Mouse (Mus musculus): Measurements from ENCODE around the gene Lrrc49.
A peak's percentile ranks its signal among the peaks of the same experiment; 100 is the strongest.

Gene Lrrc49

DNA sequence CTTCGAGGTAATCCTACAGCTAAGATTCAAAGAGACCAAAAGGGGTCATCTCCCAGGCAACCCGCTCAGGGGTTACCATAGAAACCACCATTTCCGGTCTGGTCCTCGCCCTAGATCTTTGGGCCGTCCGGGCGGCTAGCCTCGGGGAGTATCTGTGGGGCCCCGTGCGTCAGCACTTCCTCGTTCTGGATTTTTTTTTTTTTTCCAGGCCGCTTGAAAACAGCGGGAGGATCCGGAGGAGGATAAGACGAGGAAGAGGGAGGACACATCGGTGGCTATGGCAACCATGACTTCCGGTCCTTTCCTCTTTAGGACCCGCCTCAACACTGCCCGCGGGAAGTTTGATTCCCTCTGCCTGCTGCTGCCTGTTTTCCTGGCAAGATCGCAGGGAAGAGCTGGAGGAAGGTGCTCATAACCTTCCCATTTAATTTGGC, at the start of gene Lrrc49:
Gene Lrrc49 (minus strand): TSS at position 268 of the 434 bp plus-strand sequence.
- peak; percentile 88 for DNase-seq (ENCODE audit: low read depth, low spot score)

DNA sequence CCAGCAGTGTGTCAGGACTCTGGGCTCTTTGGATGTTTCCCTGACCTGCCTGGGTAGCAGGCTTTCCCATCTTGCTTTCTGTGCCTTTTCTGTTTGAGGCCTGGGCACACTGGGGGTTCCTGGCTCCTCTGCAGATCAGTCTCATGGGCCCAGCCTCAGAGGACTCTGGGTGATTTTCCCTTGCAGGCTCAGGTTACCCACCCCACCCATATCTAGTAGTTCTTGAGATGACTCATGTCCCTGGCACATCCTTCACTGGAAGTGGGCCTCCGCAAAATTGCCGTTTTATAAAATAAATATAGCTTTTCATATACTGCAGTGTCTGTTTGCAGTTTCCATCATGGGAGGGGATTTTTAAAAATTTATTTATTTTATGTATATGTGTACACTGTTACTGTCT, 46.4 kb upstream of the Lrrc49 start:
- DNase-seq (ENCODE audit: low read depth, low spot score): no peak

DNA sequence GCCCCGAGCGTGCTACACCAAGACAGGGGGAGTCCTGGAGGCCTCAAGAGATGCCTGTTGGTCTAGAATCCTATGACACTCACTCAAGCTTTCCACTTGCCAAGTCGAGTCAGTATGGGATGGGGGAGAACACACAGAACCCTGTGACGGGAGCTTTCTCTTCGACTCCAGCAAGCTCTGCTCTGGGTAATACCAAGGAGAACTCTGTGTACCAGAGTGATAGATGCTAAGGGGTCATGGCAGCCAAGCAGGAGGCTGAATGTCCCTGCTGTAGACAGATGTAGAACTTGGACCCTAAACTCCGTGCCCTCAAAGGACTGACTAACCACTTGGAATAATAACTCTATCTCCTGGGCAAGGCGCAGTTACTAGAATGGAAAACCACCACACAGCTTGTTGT, 37.0 kb upstream of the Lrrc49 start:
- no peak for DNase-seq (ENCODE audit: low read depth, low spot score)

DNA sequence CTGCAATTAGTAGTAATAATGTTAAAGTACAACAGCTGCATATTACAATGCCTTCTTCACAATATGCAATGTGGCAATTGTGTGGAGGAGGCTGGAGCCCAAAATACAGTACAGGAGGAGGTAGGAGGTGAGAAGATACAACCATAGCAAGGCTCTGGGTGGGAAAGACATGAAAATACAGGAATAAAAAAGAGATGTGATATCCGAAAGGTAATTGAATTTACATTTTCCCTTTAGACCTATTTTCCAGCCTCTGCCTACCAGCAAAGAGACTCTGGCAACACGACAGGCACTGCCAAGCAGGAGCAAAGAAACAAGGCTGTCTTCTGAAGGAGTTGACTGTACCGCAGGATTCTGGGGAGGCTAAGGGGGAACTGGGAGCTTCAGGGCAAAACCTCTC, 31.7 kb upstream of the Lrrc49 start:
- no peak for DNase-seq (ENCODE audit: low read depth, low spot score)

DNA sequence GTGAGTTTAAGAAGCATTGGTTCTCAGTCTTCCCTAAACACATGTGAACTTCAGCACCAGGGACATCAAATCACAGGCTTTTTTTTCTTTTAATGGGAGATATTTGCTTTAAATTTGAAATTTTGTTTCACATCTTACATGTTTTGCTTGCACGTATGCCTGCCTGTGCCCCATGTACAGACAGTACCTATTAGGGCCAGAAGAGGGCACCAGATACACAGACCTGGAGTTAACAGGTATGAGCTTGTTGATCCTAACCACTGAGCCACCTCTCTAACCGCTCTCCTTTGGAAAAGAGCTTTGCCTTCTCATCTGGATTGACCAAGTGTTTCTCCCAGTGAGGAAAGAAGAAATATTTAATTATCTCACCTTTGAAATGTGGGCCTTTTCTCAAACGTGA, 30.3 kb upstream of the Lrrc49 start:
- DNase-seq (ENCODE audit: low read depth, low spot score): no peak

DNA sequence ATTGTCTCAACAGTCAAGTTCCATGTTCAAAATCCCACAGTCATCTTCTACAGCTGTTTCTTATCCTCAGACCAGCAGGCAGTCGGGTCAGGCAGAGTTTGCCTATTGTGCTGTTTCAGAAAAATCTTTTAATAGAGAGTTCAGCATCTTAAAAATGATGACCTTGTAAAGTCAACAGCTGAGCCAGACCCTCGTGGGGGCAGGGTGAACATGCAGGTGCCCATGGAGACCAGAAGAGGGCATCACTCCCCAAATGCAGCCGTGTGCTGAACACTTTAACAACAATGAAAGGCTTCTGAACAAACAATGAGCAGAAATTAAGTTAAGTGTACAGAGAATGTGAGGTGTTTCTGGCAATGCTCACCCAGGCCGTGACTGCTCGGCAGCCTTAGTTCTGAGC, 27.9 kb upstream of the Lrrc49 start:
- no peak for DNase-seq (ENCODE audit: low read depth, low spot score)

DNA sequence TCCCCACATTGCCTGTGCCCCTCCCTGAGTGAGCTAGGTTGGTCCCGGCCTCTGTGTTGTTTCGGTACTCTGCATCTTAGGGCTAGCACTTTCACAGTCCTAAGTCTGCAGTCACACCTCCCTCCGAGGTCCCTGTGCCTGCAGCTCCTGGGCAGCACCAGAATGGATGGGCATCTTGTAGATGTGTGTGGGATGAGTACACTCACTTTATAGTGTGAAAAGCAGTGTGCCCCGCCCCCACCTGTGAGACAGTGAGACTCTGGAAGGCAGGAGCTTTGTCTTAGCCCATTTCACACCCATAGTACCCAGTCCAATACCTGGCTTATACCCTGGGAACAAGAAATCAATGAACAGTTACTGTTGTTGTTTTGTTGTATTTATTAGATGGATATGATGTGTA, 27.3 kb upstream of the Lrrc49 start:
- no peak for DNase-seq (ENCODE audit: low read depth, low spot score)

DNA sequence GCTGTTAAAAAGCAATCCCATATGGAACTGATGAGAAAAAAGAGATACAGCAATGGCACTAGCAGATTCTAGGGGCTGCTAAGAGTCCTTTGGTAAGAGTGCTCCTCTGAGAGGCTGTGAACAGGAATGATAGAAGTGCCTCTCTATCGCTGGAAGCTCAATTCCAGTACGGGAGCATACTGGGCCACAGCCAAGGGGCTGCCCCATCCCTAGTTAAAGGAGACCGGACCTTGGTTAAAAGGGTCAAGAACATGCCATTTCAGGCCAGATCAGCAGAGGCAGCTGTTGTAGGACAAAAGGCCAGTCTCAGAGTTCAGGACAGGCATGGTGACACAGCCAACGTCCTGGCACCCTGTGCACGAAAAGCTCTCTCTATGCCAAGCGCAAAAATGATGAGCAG, 26.2 kb upstream of the Lrrc49 start:
- DNase-seq (ENCODE audit: low read depth, low spot score): no peak

DNA sequence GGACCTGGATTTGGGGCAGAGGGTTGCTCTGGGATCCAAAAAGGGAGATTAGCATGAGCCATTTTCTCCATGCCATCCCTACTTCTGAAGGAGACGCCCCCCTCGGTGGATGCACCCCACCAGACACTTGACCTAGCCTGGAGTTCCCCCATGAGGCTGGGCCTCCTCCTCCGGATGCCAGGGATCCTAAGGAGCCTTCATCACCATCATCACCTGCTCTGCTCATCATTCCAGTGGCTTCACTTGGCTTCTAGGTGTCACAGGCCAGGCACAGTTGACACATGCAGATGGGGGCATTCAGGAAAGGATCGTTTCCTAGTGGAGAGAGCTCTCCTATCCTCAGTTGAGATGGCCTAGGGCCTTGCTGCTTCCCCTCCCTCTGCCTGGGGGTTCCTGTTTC, 25.7 kb upstream of the Lrrc49 start:
- DNase-seq (ENCODE audit: low read depth, low spot score): no peak

DNA sequence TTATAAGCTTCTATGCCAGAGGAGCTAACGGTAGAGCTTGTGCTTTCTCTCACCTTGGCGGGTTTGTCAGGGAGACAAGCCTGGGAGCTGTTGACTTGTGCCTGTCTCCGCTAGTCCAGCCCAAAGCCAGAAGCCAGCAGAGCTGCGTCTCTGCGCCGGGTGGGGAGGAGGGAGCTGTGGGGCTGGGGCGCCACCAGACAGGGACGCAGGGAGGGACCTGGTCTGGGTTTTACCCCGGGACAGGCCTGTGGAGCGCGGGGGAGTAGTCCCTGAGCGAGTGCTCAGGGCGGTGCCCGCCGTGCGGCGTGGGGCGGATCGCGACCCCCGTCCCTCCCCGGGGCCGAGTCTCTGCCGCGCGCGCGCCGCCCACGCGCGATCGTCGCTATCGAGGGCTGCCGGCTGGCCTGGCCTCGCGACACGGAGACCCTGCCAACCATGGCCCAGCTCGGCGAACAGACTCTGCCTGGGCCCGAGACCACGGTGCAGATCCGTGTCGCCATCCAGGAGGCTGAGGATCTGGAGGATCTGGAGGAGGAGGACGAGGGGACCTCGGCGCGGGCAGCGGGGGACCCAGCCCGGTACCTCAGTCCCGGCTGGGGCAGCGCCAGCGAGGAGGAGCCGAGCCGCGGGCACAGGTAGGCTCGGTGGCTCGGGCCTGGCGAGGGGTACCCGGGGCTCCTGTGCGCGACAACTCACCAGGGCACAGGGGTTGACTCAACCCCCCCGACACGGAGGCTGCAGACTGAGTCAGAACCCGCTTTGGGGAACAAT, 25.0 kb upstream of the Lrrc49 start, which contains the start of gene Larp6:
Gene Larp6 (plus strand): TSS at position 219 of the 771 bp plus-strand sequence.
- peak; percentile 12 for DNase-seq (ENCODE audit: low read depth, low spot score)

DNA sequence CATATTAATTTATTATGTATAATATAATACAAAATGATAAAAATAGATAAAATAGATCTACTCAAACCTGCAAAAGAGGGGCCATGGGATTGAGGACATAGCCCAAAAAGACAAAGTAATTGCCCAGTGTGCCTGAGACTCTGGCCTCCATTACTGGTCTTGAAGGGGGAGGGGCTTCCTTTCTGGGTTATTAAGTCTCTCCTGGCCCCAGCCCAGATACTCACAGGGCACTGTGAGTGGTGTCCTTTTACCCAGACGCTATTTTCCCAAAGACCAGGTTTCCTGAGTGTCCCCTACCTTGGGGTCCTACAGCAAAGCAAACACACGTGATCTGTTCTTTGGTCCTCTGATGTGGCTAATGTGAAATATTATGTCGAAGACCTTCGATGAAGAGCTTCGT, 24.1 kb upstream of the Lrrc49 start:
- no peak for DNase-seq (ENCODE audit: low read depth, low spot score)

DNA sequence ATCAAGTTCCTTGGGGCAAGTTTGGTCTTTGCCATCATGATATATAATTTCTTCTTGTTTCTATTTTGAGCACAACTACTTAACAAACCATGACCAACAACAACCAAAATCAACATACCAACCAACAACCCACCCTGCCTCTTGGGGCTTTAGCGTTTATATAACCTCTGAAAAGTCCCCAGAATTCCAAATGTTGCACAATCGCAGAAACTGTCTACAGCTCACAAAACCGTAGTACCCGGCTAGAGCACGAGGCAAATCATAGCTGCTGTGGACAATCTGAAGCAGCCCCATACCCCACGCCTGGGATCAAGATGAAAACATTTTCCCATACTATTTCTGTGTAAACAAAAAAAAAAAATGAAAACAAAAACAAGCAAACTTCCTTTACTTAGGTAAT, 21.8 kb upstream of the Lrrc49 start:
- DNase-seq (ENCODE audit: low read depth, low spot score): no peak

DNA sequence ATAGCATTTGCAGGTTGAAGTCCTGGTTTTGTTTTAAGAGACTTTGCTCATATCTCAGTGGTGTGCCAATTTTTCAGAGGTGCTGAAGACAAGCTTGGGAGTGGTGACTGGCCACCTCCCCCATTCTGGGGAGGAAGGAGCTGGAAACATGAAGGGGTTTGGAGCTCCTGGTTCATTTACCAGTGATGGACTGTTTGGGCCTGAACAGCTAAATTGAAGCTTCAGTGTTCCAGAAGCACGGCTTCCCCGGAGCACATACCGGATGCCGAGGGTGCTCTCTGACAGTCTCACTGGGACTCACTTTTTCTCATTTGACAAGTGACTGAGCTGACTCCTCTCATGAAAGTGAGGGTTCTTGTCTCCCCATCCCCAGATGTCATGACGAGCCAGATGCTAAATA, 20.6 kb upstream of the Lrrc49 start:
- DNase-seq (ENCODE audit: low read depth, low spot score): no peak

DNA sequence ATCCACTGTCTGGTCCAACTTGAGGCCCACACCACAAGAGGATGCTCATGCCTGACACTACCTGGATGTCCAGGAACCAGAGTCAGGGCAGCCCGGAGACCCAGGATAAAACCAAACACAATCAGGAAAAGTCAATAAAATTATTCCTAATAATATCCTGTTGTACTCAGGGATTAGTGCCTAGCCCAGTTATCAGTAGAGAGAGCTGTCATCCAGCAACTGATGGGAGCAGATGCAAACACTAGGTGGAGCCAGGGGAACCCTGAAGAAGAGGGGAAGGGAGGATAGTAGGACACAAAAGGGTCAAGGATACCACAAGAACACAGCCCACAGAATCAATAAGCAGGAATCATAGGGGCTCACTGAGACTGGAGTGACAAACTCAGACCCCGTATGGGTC, 19.6 kb upstream of the Lrrc49 start:
- DNase-seq (ENCODE audit: low read depth, low spot score): no peak

DNA sequence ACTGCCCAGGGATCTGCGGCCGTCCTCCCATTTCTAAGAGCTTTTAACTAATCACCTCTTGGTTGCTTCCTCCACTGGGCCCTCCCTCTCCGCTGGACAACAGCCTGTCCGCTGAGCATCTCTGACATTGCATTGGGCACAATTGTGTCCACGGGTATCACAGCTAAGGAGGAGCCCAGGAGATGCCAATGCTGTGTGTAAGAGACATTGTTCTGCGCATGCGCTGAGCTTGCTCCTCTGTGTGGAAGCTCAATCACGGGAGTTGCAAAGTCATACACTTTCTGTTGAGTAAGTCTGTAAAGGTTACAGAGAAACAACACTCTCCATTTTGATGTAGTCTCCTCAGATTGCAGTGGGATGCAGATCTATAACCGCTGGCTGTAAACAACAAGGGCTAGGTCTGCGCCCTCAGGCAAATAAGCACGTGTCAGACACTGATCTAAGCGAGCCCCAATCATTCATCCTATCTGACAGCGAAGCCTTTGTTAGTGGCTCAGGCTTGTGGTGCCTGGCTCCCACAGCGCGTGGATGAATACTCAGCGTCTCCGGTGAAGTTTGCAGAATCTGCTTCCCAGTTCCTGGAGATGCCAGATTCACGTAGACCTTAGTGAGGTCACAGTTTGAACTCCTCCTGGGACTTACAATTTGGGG, 11.7 kb upstream of the Lrrc49 start:
- DNase-seq (ENCODE audit: low read depth, low spot score): no peak

DNA sequence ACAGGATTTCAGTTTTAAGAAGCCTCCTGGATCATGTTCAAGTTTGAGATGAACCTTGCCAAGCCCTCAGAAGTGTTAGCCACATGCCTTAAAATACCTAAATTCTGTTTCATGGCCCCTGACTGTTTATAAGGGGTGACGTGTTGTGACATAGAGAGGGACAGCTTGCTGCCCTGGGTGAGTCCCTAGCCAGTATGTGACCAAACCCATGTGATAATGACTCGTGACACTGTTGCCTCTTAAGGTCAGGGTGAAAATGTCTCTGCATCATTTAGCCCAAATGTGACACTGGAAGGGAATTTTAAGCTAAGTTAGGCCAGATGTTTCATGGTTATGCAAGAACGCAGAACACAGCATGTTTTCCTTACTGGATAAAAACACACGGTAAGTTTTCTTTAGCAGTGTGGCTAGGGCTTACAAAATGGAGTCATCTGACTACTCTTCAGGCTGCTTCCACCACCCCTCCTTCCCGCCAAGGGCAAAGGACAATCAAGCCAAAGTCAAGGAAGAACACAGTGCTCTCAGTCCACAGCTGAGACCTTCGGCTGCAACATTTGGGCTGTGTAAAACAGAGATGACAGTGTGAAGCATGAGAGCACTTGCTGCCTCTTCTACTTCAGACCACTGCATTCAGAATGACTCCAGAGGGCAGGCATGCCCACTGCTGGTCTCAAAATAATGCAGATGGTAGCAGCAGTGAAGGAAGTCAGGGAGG, 8.5 kb upstream of the Lrrc49 start:
- DNase-seq (ENCODE audit: low read depth, low spot score): no peak

DNA sequence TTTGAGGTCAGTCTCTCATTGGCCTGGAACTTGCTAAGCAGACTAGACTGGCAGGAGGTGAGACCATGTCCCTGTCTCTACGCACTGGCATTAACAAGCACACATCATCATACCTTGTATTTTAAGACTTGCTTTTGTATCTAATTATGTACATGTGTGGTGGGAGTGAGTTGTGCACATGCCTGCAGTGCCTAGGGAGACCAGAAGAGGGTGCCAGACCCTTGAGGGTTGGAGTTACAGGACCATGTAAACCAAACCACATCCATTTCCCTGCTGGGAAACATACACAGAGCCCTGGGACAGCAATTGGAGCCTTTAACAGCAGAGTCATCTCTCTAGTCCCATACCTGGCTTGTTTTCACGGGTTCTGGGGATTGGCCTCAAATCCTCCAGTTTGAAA, 6.0 kb upstream of the Lrrc49 start:
- no peak for DNase-seq (ENCODE audit: low read depth, low spot score)

DNA sequence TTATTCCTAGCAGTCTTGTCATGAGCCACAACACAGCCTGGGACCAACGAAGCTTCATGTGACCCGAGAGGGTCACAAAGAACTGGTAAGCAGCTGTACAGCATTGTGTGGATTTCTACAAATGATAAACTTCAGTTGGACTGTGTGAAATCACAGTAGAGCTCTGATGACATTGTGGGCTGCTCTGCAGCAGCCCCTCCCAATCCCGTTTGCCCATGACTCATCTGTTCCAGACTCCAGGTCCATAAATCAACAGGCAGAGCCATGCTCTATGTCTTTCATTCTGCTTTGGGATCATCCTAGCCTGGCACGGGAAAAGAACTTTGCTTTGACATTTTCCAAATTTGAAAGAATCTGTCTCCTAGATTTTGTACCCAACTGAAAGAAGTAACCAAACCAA, 4.7 kb upstream of the Lrrc49 start:
- no peak for DNase-seq (ENCODE audit: low read depth, low spot score)

DNA sequence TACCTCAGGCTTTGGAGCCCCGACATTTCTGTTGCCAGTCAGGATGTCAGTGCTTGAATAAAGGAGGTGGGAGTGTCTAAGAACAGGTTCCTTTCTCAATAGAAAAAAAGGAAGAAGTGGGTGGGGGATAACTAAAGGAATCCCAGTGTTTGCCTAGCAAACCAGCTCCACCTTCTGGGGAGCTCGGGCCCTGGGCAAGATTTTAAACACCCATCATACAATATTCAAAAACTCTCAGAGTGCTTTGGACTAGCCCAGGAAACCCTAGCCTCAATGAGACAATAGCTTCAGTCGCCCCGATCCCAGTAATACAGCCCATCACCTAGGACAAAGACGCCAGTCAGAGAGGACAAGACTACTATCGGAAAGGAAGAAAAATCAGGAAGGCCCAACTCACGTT, 543 bp downstream of the Lrrc49 start:
- peak; percentile 50 for DNase-seq (ENCODE audit: low read depth, low spot score)

DNA sequence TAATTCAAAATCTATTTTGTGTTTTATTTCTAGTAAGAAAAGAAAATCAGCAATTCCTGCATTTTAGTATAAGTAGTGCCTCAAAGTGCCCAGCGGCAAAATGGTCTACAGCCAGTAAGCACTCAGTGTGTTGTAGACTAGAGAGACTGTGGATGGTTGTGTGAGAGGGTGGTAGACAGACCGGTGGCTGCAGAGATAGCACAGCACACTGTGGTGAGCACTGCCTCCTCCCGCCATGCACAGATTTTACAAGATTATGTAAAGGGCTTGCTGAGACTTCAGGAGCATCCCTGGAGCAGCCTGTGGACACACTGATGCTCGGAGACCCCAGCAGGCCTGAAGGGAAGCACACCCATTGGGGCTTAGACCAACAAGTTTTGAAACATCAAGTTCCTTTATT, 5.2 kb downstream of the Lrrc49 start:
- no peak for DNase-seq (ENCODE audit: low read depth, low spot score)

DNA sequence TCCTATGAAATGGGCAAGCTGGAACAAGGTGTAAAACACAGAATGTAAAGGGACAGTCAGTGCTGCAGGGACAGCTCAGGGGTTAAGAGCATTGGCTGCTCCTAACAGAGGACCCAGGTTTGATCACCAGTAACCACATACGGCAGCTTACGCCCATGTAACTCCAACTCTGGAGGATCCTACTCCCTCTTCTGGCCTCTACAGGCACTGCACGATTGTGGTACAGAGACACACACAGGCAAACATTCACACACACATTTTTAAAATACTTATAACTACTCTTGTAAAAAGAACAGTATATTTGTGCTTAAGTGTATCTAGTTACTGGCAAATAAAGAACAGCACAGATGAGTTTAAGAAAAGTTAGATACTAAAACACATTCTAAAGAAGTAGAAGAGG, 7.0 kb downstream of the Lrrc49 start:
- no peak for DNase-seq (ENCODE audit: low read depth, low spot score)

DNA sequence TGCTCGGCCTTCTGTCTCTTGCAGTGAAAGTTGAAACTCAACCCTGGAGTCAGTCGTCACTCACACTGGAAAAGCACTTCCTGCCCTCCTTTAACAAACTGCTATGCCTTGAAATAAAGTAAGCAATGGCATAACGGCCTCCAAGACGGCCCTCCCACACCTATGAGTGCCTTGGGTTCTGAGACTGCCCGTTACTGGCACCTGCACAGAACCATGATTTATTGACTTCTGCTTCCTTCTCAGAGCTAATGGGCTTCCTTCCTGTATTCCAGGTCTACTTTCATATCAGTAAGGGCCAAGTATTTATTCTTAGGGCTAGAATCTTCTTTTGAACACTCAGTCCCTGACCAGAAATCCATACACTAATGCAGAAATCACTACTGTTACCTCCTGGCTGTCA, 9.0 kb downstream of the Lrrc49 start:
- DNase-seq (ENCODE audit: low read depth, low spot score): no peak

DNA sequence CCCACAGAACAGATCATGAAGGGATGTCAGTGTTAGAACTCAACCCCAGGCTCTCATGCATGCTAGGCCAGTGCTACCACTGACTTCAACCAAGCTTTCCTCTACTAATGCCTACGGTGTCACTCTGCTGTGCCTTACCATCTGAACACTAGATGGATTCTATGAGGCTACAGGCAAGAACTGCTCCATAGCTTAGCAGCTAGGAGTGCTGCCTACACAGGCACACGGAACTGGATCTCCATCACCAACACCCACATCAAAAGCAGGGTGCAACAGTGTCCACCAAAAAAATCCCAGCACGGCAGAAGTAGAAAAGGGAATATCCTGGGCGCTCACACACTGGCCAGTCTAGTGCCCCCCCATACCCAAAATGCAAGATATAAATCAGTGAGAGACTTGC, 11.5 kb downstream of the Lrrc49 start:
- no peak for DNase-seq (ENCODE audit: low read depth, low spot score)
